Mouse (Mus musculus) lung, embryonic 15.5 days (tissue): Measurements from ENCODE around the gene Treml2. TPM values are rescaled to one million over a fixed set of nuclear protein-coding genes. Genes with fewer than 3 reads are reported as not detected.
"Not testable (repeated sequence)": the region's sequence is repeated elsewhere in the genome, so short reads cannot be mapped to it uniquely, and the experiment has no call there.

Experiments used
- ATAC-seq: fragments of 200-750 bp; cut with Nextera tagmentation; 2 replicates; pipeline ENCODE4 v1.8.0; 2017; ENCODE audit warnings: moderate number of reproducible peaks, borderline replicate concordance; ENCODE audit not compliant: low FRiP score, low TSS enrichment; ENCODE audit errors: extremely low read depth
- H3K27ac ChIP-seq: fragments of 300-500 bp; sonication (generic); 2 replicates; pipeline ENCODE4 v1.5.1; 2015; ENCODE audit warnings: moderate library complexity, mild to moderate bottlenecking, inconsistent platforms
- H3K27me3 ChIP-seq: fragments of 300-500 bp; sonication (generic); 2 replicates; pipeline ENCODE4 v1.6.1; 2015; ENCODE audit warnings: inconsistent platforms
- H3K36me3 ChIP-seq: fragments of 300-500 bp; sonication (generic); 2 replicates; pipeline ENCODE4 v1.6.1; 2015; ENCODE audit warnings: inconsistent platforms
- H3K4me1 ChIP-seq: fragments of 300-500 bp; sonication (generic); 2 replicates; pipeline ENCODE4 v1.6.1; 2015; ENCODE audit warnings: inconsistent platforms
- H3K4me2 ChIP-seq: fragments of 300-500 bp; sonication (generic); 2 replicates; pipeline ENCODE4 v1.6.1; 2015; ENCODE audit warnings: inconsistent platforms, mild to moderate bottlenecking, moderate library complexity
- H3K4me3 ChIP-seq: fragments of 300-500 bp; sonication (generic); 2 replicates; pipeline ENCODE4 v1.5.1; 2015; ENCODE audit warnings: mild to moderate bottlenecking, inconsistent platforms
- H3K9ac ChIP-seq: fragments of 300-500 bp; sonication (generic); 2 replicates; pipeline ENCODE4 v1.6.1; 2015; ENCODE audit warnings: inconsistent platforms
- H3K9me3 ChIP-seq: fragments of 300-500 bp; sonication (generic); 2 replicates; pipeline ENCODE4 v1.6.1; 2016; ENCODE audit warnings: inconsistent platforms
- WGBS: fragments of 180-500 bp; shearing (Covaris S2); methylation state at CpG from one replicate; pipeline ENCODE4 v1.1.7; 2015; 5-methylcytosine and 5-hydroxymethylcytosine counted together
- polyA plus RNA-seq: library from polyadenylated mRNA; unstranded; fragments of >200 nt; fragmentation: Nextera tagmentation; extraction: Ambion mirVana; gene quantifications from 2 replicates; pipeline ENCODE4 v1.2.1, GENCODE M21; 2015

Treml2 gene
- polyA plus RNA-seq, 1 experiment from 2014 or later, result 0.62 TPM

GRCm38 (mm10) chr17:48332524-48332923, 33.2 kb downstream of the Treml2 start:
- no peak overlapping the region for H3K4me3 ChIP-seq
- H3K27ac ChIP-seq, result no peak overlapping the region
- 82% methylated on average over 2 of the region's 2 CpGs for whole genome bisulfite sequencing

DNA sequence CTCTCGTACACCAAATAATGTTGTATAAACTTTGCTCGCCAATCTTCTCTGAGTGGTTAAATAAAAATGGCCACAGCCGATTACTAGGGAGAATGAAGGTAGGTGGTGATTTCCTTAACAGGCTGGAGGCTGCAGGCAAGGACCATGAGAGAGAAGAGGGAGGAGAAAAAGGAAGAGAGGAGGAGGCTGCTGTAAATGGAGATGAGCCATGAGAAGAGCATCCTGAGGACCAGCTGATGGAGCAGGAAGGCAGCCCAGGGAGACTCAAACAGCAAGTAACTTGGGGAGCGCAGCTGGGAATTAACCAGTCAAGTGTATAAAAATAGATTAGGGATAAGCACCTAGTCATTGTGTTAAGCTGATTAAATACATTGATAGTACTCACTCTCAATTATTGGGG, 34.9 kb downstream of the Treml2 start:
- no peak overlapping the region for H3K4me3 ChIP-seq
- H3K27ac ChIP-seq, result no peak overlapping the region
- no peaks in the 10 kb centered on the region for H3K9me3 ChIP-seq
- no peaks in the 10 kb centered on the region for H3K36me3 ChIP-seq
- no peak overlapping the region for H3K4me2 ChIP-seq
- H3K4me1 ChIP-seq, result no peaks in the 10 kb centered on the region
- H3K27me3 ChIP-seq, result no peaks in the 10 kb centered on the region
- ATAC-seq, result no peak
- 89% methylated on average over 4 of the region's 4 CpGs for WGBS
- H3K9ac ChIP-seq, result no peak overlapping the region

More at GRCm38 (mm10) chr17:48332524-48332923, 33.2 kb downstream of the Treml2 start:
- no peaks in the 10 kb centered on the region for H3K36me3 ChIP-seq
- H3K9ac ChIP-seq, result no peak overlapping the region
- H3K4me2 ChIP-seq, result no peak overlapping the region
- no peak for ATAC-seq
- no peaks in the 10 kb centered on the region for H3K4me1 ChIP-seq
- no peaks in the 10 kb centered on the region for H3K27me3 ChIP-seq
- H3K9me3 ChIP-seq, result no peaks in the 10 kb centered on the region

GRCm38 (mm10) chr17:48336857-48337256, 37.6 kb downstream of the Treml2 start:
- Histone ChIP-seq H3K36me3 (no peaks in the 10 kb centered on the region), H3K9me3 (no peaks in the 10 kb centered on the region), H3K27me3 (no peaks in the 10 kb centered on the region), H3K27ac (no peak overlapping the region), H3K9ac (no peak overlapping the region), H3K4me2 (no peak overlapping the region), H3K4me1 (no peaks in the 10 kb centered on the region), H3K4me3 (no peak overlapping the region)
- WGBS, result 8% methylated on average over 6 of the region's 6 CpGs
- no peak for ATAC-seq

DNA sequence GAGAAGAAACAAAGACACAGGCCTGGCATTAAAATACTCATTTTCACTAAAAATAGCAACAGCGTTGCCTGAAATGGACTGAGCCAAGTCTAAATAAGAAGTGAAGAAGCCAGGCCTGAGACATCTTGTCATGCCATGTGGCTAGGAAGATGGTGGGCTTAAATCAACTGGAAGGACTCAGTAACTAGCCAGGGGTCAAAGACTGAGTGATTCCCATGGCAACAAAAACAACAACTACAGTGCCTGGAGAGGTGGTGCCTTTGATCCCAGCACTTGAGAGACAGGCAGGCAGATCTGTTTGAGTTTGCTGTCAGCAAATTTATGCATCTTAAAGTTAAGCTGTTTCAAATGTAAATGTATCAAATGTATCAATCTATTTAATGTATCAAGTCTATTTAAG, 41.0 kb downstream of the Treml2 start:
- no peak for ATAC-seq
- no peak overlapping the region for H3K4me2 ChIP-seq
- no peaks in the 10 kb centered on the region for H3K4me1 ChIP-seq
- no peak overlapping the region for H3K9ac ChIP-seq
- H3K4me3 ChIP-seq, result no peak overlapping the region
- H3K9me3 ChIP-seq, result no peaks in the 10 kb centered on the region
- H3K27me3 ChIP-seq, result no peaks in the 10 kb centered on the region
- H3K36me3 ChIP-seq, result no peaks in the 10 kb centered on the region
- no peak overlapping the region for H3K27ac ChIP-seq
- 88% methylated on average over 1 of the region's 1 CpGs for WGBS

DNA sequence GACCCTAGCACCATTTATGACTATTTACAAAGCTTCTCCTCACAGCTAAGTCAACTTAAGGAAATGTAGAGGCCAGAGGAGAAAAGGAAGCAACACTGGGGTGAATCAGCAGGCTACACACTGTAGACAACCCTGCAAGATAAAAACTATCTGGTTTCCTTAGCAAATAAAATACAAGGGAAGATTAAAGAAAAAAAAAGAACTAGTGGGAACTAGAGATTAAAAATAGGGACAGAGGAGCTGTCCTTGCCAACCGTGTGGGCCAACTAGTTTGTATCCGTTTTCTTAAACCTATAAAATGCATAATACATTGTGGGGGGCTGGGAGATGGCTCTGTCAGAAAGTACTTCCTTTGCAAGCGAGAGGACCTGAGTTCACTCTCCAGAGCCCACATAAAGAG, 42.6 kb downstream of the Treml2 start:
- Histone ChIP-seq H3K9ac (no peak overlapping the region), H3K36me3 (no peaks in the 10 kb centered on the region), H3K27ac (no peak overlapping the region), H3K4me3 (no peak overlapping the region), H3K4me1 (no peaks in the 10 kb centered on the region), H3K4me2 (no peak overlapping the region), H3K27me3 (no peaks in the 10 kb centered on the region), H3K9me3 (no peaks in the 10 kb centered on the region)
- 62% methylated on average over 3 of the region's 3 CpGs for WGBS
- ATAC-seq, result no peak

- ATAC-seq, result no peak
- H3K9me3 ChIP-seq, result no peaks in the 10 kb centered on the region
- no peaks in the 10 kb centered on the region for H3K27me3 ChIP-seq
- no peak overlapping the region for H3K9ac ChIP-seq
- 79% methylated on average over 2 of the region's 2 CpGs for WGBS
- no peaks in the 10 kb centered on the region for H3K36me3 ChIP-seq
- H3K4me2 ChIP-seq, result no peak overlapping the region
- H3K27ac ChIP-seq, result no peak overlapping the region
- no peak overlapping the region for H3K4me3 ChIP-seq
- no peaks in the 10 kb centered on the region for H3K4me1 ChIP-seq
Observed at GRCm38 (mm10) chr17:48343065-48343464, 43.8 kb downstream of the Treml2 start.

- ATAC-seq, result no peak
- no peak overlapping the region for H3K9ac ChIP-seq
- WGBS, result 73% methylated on average over 4 of the region's 4 CpGs
Observed at GRCm38 (mm10) chr17:48345824-48346223, 46.5 kb downstream of the Treml2 start.

DNA sequence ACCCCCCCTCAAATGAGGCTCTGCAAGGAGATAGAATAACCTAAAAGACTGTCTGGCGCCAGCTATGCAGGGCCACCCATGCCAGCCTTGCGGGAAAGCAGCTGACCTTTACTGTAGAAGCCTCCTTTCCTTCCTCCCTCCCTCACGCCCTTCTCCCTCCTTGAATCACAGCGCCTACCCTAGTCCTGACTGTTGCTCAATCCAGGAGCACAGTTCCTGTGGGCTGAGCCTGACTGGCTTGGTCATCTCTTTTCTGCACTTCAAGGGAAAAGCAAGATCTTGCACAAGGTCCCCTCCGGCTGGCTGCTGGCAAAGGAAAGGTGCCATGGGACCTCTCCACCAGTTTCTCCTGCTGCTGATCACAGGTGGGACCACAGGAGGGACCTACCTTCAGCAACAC, 46.9 kb downstream of the Treml2 start, which contains the start of gene Trem2:
Trem2 (plus strand) TSS at position 171 of the 400 bp plus-strand sequence.
- WGBS, result 73% methylated on average over 5 of the region's 5 CpGs
- no peak for ATAC-seq
- no peaks in the 10 kb centered on the region for H3K4me1 ChIP-seq

More at GRCm38 (mm10) chr17:48345824-48346223, 46.5 kb downstream of the Treml2 start:
- Histone ChIP-seq H3K4me3 (no peak overlapping the region), H3K4me1 (no peaks in the 10 kb centered on the region), H3K27ac (no peak overlapping the region), H3K27me3 (no peaks in the 10 kb centered on the region), H3K4me2 (no peak overlapping the region), H3K36me3 (no peaks in the 10 kb centered on the region), H3K9me3 (no peaks in the 10 kb centered on the region)

GRCm38 (mm10) chr17:48346834-48347233, 47.5 kb downstream of the Treml2 start:
- Histone ChIP-seq H3K9me3 (no peaks in the 10 kb centered on the region), H3K27me3 (no peaks in the 10 kb centered on the region), H3K4me3 (no peak overlapping the region), H3K4me1 (no peaks in the 10 kb centered on the region), H3K4me2 (no peak overlapping the region), H3K36me3 (no peaks in the 10 kb centered on the region), H3K27ac (no peak overlapping the region), H3K9ac (no peak overlapping the region)
- 0 out of 2 replicates have a peak, but pooled peaks have one; percentile 11 for ATAC-seq
- WGBS, result 59% methylated on average over 4 of the region's 4 CpGs

More for the DNA sequence above, 46.9 kb downstream of the Treml2 start, which contains the start of gene Trem2:
- H3K4me2 ChIP-seq, result no peak within 1 kb of the TSS
- H3K36me3 ChIP-seq, result no peaks in the 10 kb centered on the region
- no peaks in the 10 kb centered on the region for H3K27me3 ChIP-seq
- H3K9ac ChIP-seq, result no peak within 1 kb of the TSS
- no peaks in the 10 kb centered on the region for H3K9me3 ChIP-seq
- no peak within 1 kb of the TSS for H3K4me3 ChIP-seq
- H3K27ac ChIP-seq, result no peak within 1 kb of the TSS

DNA sequence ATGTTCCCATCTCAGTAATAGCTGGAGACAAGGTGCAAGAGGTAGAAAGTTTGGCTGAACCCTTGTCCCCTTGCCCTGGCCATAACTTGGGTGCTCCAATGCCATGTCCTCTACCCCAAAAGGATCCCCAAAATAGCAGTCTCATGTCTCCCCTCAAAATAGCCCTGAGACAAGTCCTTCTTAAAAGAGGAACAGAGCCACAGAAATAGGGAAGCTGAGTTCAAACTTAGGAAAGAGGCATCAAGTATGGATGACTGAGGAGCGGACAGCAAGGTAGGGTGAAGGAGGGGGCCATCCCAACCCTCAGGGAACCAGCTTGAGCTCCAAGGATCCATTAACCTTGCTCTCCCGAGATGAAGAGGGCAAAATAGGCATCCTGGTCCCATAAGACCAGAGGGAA, 48.0 kb downstream of the Treml2 start:
- Histone ChIP-seq H3K9ac (no peak overlapping the region), H3K9me3 (no peaks in the 10 kb centered on the region), H3K27ac (no peak overlapping the region), H3K4me1 (no peaks in the 10 kb centered on the region), H3K27me3 (no peaks in the 10 kb centered on the region), H3K4me3 (no peak overlapping the region), H3K36me3 (no peaks in the 10 kb centered on the region), H3K4me2 (no peak overlapping the region)
- no peak for ATAC-seq
- WGBS, result 72% methylated on average over 2 of the region's 2 CpGs

DNA sequence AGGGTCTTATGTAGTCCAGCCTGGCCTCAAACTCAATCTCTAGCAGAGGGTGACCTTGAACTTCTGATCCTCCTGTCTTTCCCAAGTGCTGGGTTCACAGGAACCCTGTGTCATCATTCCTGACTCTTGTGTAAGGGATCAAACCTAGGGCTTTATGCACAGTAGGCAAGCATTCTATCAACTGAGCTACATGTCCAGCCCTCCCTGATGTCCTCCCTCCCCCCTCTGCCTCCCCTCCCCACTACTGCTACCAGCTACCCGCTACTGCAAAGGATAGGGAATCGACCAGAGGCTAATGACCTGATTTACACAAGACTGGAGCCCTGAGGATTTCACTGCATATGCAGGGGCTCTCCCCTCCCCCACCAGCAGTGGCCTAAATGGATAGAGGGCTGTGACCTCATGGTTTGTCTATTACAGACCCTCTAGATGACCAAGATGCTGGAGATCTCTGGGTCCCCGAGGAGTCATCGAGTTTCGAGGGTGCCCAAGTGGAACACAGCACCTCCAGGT, 51.4 kb downstream of the Treml2 start:
- no peak for ATAC-seq
- no peaks in the 10 kb centered on the region for H3K9me3 ChIP-seq
- no peak overlapping the region for H3K4me2 ChIP-seq
- no peaks in the 10 kb centered on the region for H3K4me1 ChIP-seq
- no peaks in the 10 kb centered on the region for H3K36me3 ChIP-seq
- H3K27ac ChIP-seq, result no peak overlapping the region
- H3K27me3 ChIP-seq, result no peaks in the 10 kb centered on the region
- H3K9ac ChIP-seq, result no peak overlapping the region
- 78% methylated on average over 5 of the region's 5 CpGs for WGBS
- no peak overlapping the region for H3K4me3 ChIP-seq

DNA sequence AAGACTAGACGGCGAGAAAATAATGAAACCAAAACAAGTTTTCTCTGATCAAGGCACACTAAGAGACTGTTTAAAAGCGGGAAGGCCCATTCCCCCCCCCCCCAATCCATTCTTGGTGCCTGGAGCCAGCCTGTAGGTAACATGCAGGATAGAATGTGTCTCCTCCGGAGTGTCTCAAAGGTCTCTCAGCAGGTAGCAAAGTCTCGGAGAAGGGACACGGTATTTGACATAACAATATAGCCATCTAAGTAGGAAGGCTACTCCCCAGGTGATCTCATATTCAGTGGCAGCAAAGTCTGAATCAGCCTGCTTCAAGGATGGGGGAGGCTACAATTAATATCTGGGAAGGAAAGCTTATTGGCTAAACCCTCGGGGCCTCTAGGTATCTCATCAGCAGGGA, 53.7 kb downstream of the Treml2 start:
- not testable (repeated sequence) for H3K4me1 ChIP-seq, H3K4me2 ChIP-seq, H3K9ac ChIP-seq, ATAC-seq, H3K4me3 ChIP-seq, H3K27me3 ChIP-seq, H3K9me3 ChIP-seq, H3K27ac ChIP-seq, H3K36me3 ChIP-seq
- 75% methylated on average over 7 of the region's 7 CpGs for WGBS

DNA sequence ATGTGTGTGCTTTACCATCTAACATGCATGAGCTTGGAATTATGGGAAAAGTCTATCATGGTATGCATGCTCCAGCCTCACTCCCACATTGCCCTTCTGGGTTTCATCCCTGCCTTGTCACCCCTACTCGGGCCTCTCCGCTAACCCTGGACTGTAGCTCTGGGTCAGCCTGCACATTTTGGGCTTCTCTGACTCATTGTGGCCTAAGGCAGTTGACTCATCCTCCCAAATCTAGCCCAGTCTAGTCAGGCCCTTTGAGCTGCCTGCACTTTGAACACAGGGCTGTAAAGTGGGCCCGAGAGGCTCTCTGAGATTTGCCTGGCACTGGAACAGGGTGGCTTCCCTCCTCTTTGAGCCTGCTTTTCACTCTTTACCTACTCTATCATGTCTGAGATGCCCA, 56.5 kb downstream of the Treml2 start:
- Histone ChIP-seq H3K4me2 (no peak overlapping the region), H3K4me1 (no peaks in the 10 kb centered on the region), H3K27me3 (no peaks in the 10 kb centered on the region), H3K36me3 (no peaks in the 10 kb centered on the region), H3K4me3 (no peak overlapping the region), H3K9me3 (no peaks in the 10 kb centered on the region), H3K9ac (no peak overlapping the region), H3K27ac (no peak overlapping the region)
- no peak for ATAC-seq
- 83% methylated on average over 3 of the region's 3 CpGs for WGBS
